Mouse (Mus musculus) left cerebral cortex, postnatal 14 days (tissue): ENCODE measurements around the gene Chgb. TPM values are rescaled to one million over a fixed set of nuclear protein-coding genes. Genes with fewer than 3 reads are reported as not detected.

ENCODE experiments used
- DNase-seq, 2 experiments: peaks; one replicate each; pipeline ENCODE4 v3.0.0; 2021 to 2022; ENCODE audit warnings: low spot score in 2 of 2, mixed read lengths in 1 of 2
- intact Hi-C: fragments of 180-260 bp; cut with DNase I; formaldehyde crosslinking; loops from one replicate; pipeline ENCODE4 v1.15.1; 2025
- long read RNA-seq, 2 experiments: library from polyadenylated mRNA; stranded (forward); transcript quantifications; one replicate each; pipeline ENCODE4 v2.0.0; 2021
- total RNA-seq, 2 experiments: library from RNA; stranded (reverse); gene quantifications; 2 replicates each; pipeline ENCODE4 v1.2.3; 2021

Chgb gene
- 100 to 1,000 TPM; 230 to 242 TPM for total RNA-seq
- long read RNA-seq, experiment 1, transcript Chgb-201 (5 exons, 2,740 nt): major isoform, 423 of 529 reads
- long read RNA-seq, experiment 1, partial matches to known transcripts: 90 of 529 reads
- long read RNA-seq, experiment 1, other reads (novel, unspliced or antisense): 16 of 529 reads
- long read RNA-seq, experiment 2, transcript Chgb-201 (5 exons, 2,740 nt): major isoform, 285 of 365 reads
- long read RNA-seq, experiment 2, partial matches to known transcripts: 73 of 365 reads
- long read RNA-seq, experiment 2, other reads (novel, unspliced or antisense): 7 of 365 reads

GRCm38 (mm10) chr2:132780978-132781377, at the start of gene Chgb:
Gene Chgb, plus strand, starts transcription at chr2:132781278.
- DNase-seq: no peak
- intact Hi-C loops: loop anchor here (5.0 to 10.0 kb wide), 3 partner anchors 64 to 266 kb away; no protein-coding TSS in a partner anchor

GRCm38 (mm10) chr2:132732940-132733339, 48.1 kb upstream of the Chgb start:
- intact Hi-C loops: no loop called here
- DNase-seq: no peak

DNA sequence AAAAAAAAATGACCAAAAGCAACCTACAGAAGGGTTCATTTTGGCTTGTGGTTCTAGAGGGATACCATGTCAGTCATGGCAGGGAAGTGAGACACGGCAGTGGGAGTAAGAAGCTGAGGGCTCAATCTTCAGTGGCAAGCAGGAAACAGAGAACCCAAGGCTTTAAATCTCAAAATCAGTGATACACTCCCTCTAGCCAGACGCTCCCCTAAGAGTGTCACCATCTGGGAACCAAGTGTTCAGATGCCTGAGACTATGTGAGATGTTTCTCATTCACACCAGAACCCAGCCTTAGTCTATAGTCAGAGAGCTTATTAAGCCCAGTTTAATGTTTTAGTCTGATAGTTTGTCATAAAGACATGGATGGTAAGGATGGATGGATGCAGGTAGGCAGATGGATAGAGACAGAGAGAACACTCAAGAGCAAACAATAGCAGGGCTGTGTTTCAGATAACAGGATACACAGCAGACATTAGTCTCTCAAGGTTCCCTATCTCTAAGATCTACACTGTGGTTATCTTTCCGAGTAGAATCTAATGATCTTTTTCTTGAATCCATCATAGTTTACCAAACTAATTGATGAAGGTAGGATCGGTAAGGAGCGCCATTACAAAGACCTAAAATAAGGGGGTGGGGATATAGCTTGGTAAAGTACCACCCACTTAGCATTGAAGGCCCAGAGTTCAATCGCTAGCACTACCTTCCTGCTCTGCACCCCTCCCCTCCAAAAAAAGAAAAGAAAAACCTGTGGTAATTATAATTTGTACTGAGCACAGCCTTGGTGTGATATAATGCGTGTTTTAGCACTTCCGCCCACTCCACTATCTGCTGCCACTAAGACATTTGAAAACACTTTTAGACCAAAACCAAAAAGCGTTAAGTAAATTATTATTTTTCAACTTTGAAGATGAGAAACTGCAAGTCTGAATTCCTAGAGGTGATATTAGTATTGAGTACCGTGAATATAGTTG, 47.2 kb upstream of the Chgb start:
- intact Hi-C loops: no loop called here
- peak in 1 of 2 experiments; percentile 49 for DNase-seq

DNA sequence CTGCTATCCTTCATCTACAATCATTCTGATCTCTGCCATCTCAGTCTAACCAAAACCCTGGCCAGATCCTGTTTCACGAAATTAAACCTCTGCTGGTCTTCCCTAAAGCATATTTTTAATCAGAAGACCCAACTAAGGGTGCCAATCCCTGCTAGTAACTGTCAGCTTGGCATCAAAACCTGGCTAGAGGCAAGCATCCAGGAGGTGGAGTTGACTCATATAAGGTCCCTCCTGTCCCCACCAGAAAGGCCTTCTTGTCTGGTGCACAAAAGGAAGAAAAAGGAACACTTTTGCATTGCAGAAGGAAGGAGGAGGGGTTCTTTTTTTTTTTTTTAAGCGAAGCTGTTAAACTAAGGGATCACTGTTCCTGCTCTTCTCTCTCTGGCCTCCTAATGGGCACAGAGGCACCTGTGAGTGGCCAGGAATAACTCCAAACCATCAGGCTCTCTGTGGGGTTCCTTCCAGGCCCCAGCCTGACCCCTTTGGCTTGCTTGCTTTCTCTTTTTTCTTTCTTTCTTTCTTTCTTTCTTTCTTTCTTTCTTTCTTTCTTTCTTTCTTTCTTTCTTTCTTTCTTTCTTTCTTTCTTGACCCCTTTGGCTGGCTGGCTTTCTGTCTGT, 42.2 kb upstream of the Chgb start:
- DNase-seq: no peak
- intact Hi-C loops: no loop called here

DNA sequence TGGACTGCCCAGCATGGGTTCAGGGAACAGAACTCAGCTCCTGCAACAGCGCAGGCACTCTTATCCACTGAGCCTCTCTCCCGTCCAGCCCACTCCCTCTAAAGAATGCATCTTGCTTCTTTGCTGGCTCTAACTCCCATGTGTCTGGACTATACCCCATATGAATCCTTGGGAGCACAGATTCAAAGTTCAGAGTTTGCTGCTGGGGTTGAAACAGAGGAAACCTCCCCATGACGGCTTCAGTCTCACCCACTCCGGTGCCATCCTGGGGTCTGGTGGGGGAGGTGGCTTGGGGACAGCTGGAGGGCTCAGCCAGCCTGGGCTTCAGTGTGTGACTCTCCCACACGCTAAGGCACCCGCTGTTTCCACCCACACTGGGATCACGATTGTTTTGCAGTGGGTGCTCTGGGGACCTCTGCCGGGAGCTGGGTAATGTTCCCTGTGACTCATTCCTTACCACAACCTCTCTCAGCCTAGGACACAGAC, 39.2 kb upstream of the Chgb start:
- intact Hi-C loops: no loop called here
- DNase-seq: peak; percentile 55 to 85

- intact Hi-C loops: no loop called here
Observed at GRCm38 (mm10) chr2:132744866-132745265, 36.2 kb upstream of the Chgb start.

GRCm38 (mm10) chr2:132746108-132746507, 35.0 kb upstream of the Chgb start:
- intact Hi-C loops: no loop called here
- DNase-seq: no peak

More at GRCm38 (mm10) chr2:132744866-132745265, 36.2 kb upstream of the Chgb start:
- no peak for DNase-seq

GRCm38 (mm10) chr2:132750726-132751125, 30.4 kb upstream of the Chgb start:
- intact Hi-C loops: loop anchor here (5.0 kb wide), 1 partner anchor 33 kb away; no protein-coding TSS in a partner anchor
- DNase-seq: no peak

DNA sequence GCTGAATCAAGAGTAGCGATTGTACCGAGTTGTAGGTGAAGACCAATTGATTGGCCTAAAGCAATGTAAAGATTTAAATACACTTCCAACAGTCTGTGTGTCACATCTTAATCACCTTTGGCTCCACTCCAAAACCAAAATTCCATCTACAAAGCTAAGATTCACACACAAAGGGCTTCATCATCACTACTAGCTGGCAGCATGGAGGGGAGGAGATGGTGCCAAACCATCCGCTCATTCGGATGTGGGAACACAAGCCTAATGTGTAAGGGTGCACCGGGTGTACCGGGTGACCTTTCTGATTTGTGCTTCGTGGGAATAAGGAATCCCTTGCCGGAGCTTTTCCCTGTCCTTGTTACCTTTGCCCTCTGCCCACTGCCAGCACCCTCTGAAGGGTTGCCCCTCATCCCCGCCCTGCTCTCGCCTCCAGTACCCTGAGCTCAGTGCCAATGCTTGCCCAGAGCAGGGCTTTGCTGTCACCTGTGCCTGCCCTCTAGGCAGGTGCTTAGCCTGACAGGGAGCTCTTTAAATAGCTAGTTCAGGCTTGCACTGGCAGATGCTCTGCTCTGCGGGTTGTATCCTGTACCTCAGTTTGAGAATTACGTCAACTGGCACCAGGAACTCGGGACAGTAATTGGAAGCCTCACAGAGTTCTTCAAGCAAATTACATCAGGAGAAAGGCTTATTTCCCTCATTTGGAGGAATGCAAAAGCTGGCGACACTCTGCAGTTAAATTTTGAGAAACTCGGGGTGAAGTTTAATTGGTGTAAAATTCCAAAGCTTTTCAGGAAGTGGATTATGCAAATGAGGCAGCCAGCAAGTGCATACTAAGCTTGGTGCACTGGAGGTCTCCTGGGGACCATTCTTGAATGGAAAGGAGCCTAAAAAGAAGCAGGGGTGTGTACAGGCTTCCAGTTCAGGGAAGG, 29.7 kb upstream of the Chgb start:
- intact Hi-C loops: loop anchor here (5.0 kb wide), 1 partner anchor 34 kb away; no protein-coding TSS in a partner anchor

GRCm38 (mm10) chr2:132752398-132752797, 28.7 kb upstream of the Chgb start:
- intact Hi-C loops: loop anchor here (5.0 kb wide), 1 partner anchor 35 kb away; no protein-coding TSS in a partner anchor
- DNase-seq: no peak

More for the DNA sequence above, 29.7 kb upstream of the Chgb start:
- DNase-seq: peak; percentile 43 to 66

GRCm38 (mm10) chr2:132753137-132753536, 27.9 kb upstream of the Chgb start:
- no peak for DNase-seq
- intact Hi-C loops: loop anchor here (5.0 kb wide), 1 partner anchor 36 kb away; no protein-coding TSS in a partner anchor

GRCm38 (mm10) chr2:132757911-132758310, 23.2 kb upstream of the Chgb start:
- DNase-seq: peak; percentile 72 to 89
- intact Hi-C loops: no loop called here

DNA sequence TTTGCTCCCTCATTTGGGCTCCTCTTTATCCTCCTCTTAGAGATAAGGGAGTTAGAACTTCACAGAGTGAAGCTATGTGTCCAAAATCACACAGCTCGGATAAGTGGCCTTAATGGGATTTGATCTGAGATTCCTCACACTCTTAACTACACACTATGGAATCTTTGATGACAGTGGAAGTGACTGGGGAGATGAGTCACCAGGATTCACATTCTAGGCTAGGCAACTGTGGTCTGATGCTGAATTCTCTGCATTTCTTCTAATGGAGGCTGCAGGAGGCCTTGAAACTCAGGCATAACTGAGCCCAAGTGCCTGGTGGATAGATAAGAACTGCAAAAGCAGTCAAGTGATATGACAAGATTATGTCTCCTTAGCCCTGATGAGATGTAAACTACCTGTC, 10.3 kb upstream of the Chgb start:
- intact Hi-C loops: no loop called here

GRCm38 (mm10) chr2:132781439-132782068, 476 bp downstream of the Chgb start:
- DNase-seq: peak; percentile 86 to 88
- intact Hi-C loops: loop anchor here (5.0 to 10.0 kb wide), 3 partner anchors 64 to 267 kb away; no protein-coding TSS in a partner anchor

More for the DNA sequence above, 10.3 kb upstream of the Chgb start:
- no peak for DNase-seq

- intact Hi-C loops: loop anchor here (5.0 to 10.0 kb wide), 3 partner anchors 67 to 269 kb away; no protein-coding TSS in a partner anchor
Observed at GRCm38 (mm10) chr2:132784039-132784438, 3.0 kb downstream of the Chgb start.

GRCm38 (mm10) chr2:132793441-132794203, 12.5 kb downstream of the Chgb start:
- no peak for DNase-seq
- intact Hi-C loops: loop anchor here (5.0 kb wide), 1 partner anchor 226 kb away; no protein-coding TSS in a partner anchor

More at GRCm38 (mm10) chr2:132784039-132784438, 3.0 kb downstream of the Chgb start:
- DNase-seq: no peak

DNA sequence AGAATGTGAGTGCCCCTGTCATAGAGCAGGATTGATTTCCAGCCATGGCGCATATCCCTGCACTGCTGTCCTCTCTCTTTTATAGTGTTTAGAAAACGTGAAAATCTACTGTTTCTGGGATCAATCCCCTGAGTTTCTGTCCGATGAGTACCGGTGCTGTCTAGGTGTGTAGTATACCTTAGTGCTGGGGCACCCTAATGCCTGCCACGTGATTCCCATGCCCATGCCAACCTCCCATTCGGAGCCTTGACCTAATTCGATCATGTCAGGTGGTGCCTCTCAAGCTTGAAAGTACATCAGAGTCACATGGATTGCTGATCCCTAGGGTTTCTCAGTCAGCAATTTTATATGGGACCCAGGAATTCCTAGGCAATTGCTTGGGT, 13.1 kb downstream of the Chgb start:
- no peak for DNase-seq
- intact Hi-C loops: loop anchor here (5.0 kb wide), 1 partner anchor 227 kb away; no protein-coding TSS in a partner anchor
